In the genomic region with DNA sequence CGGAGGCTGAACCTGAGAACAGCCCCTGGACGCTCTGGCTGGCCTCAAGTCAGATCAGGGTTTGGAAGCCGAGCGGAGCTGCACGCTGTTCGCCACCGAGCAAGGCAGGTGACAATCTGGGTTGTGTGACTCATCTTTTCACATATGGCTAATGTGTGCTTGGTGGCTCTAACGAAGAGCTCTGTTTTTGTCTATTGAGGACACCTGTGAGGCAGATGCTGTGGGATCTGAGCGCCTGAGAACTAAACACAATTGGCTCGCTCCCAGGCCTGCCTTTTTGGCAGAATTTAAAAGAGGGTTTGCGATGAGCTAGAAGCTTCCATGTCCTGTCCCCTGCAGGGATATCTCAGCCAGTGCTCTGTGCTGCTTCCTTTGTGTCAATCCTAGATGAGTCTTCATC, we compare ENCODE assay signal across 17 mouse cellular contexts. TPM values are rescaled to one million over a fixed set of nuclear protein-coding genes. Genes with fewer than 3 reads are reported as not detected.
DNase-seq lines count a peak whose midpoint lies in the region; ATAC-seq and TF ChIP-seq lines count a peak whose summit lies in the region.
"Had no signal": no experiment of that assay in that cellular context is flagged by ENCODE, and none has a peak within 500 bp of the region (broad histone marks: within the 10 kb centered on the region; RNA-seq: fewer than 3 reads in every experiment).

No protein-coding gene starts in this region.

- peaks cover 46% of the 10 kb centered on the region for H3K4me1 ChIP-seq in kidney, adult 2 months (ENCODE audit: control insufficient read depth, insufficient read depth, low read length)
- H3K4me1 ChIP-seq in kidney, embryonic 14.5 days (ENCODE audit: control insufficient read depth, insufficient read depth, low read length): no peaks in the 10 kb centered on the region
- H3K4me1 ChIP-seq in midbrain, postnatal 0 days (ENCODE audit: insufficient read depth, low read length): no peaks in the 10 kb centered on the region
- H3K4me1 ChIP-seq in midbrain, embryonic 14.5 days (ENCODE audit: control insufficient read depth, insufficient read depth, low read length): peaks cover 8% of the 10 kb centered on the region; the same call in 1 of the 2 replicates
- no peaks in the 10 kb centered on the region for H3K4me1 ChIP-seq in lung, adult 2 months (ENCODE audit: control insufficient read depth, insufficient read depth, low read length)
- H3K4me1 ChIP-seq: liver, embryonic 15.5 days had no signal

- DNase-seq in kidney, adult 2 months: peak; percentile 21
- peak; percentile 53 for DNase-seq in midbrain, postnatal 0 days (ENCODE audit: low spot score)
- no peak for DNase-seq in midbrain, embryonic 14.5 days
- DNase-seq in cerebellum, adult 9-11 months: peak; percentile 92
- peak; percentile 62 for DNase-seq in right cerebral cortex, postnatal 25 days
- DNase-seq in lung, adult 2 months: no peak
- no peak for DNase-seq in testis, postnatal 14 days (ENCODE audit: low spot score)
- DNase-seq: adrenal gland, adult 2 months; heart, postnatal 14 days; thymus, adult 2 months had no signal

- H3K27me3 ChIP-seq in kidney, adult 2 months (replicated peaks; ENCODE audit: control insufficient read depth, insufficient read depth, low read length): no peaks in the 10 kb centered on the region
- no peaks in the 10 kb centered on the region for H3K27me3 ChIP-seq in kidney, embryonic 14.5 days (ENCODE audit: control insufficient read depth, insufficient read depth, low read length)
- no peaks in the 10 kb centered on the region for H3K27me3 ChIP-seq in midbrain, postnatal 0 days (ENCODE audit: insufficient read depth, low read length)
- H3K27me3 ChIP-seq in midbrain, embryonic 14.5 days (ENCODE audit: control insufficient read depth, insufficient read depth, low read length): no peaks in the 10 kb centered on the region
- H3K27me3 ChIP-seq: CH12.LX; liver, embryonic 15.5 days had no signal

- H3K9ac ChIP-seq in kidney, embryonic 14.5 days (ENCODE audit: low read depth, low read length): no peak overlapping the region
- H3K9ac ChIP-seq in midbrain, postnatal 0 days (replicated peaks; ENCODE audit: low read length, poor library complexity, severe bottlenecking): no peak overlapping the region
- no peak overlapping the region for H3K9ac ChIP-seq in midbrain, embryonic 14.5 days (replicated peaks; ENCODE audit: low read length)
- H3K9ac ChIP-seq: embryonic facial prominence, embryonic 13.5 days; liver, embryonic 15.5 days had no signal

- no peak overlapping the region for H3K4me3 ChIP-seq in kidney, adult 2 months (ENCODE audit: insufficient read depth, low read depth, low read length)
- H3K4me3 ChIP-seq in kidney, embryonic 14.5 days (ENCODE audit: low read length): no peak overlapping the region
- H3K4me3 ChIP-seq in midbrain, postnatal 0 days (ENCODE audit: low read depth, low read length): no peak overlapping the region
- no peak overlapping the region for H3K4me3 ChIP-seq in midbrain, embryonic 14.5 days (replicated peaks; ENCODE audit: low read depth, low read length)
- no peak overlapping the region for H3K4me3 ChIP-seq in lung, adult 2 months (replicated peaks; ENCODE audit: extremely low read depth, low read depth, low read length)
- H3K4me3 ChIP-seq: embryonic facial prominence, embryonic 13.5 days; liver, embryonic 15.5 days; myocyte had no signal

- ATAC-seq in kidney, embryonic 14.5 days (ENCODE audit: low FRiP score, low TSS enrichment): no peak
- no peak for ATAC-seq in midbrain, postnatal 0 days (ENCODE audit: low FRiP score)
- no peak for ATAC-seq in midbrain, embryonic 14.5 days (ENCODE audit: low FRiP score, low TSS enrichment)

- WGBS in kidney, adult 2 months: 66% methylated on average over 11 of the region's 11 CpGs
- 83% methylated on average over 11 of the region's 11 CpGs for WGBS in kidney, embryonic 14.5 days
- 63% methylated on average over 11 of the region's 11 CpGs for WGBS in midbrain, postnatal 0 days
- 81% methylated on average over 11 of the region's 11 CpGs for WGBS in midbrain, embryonic 14.5 days
- 86% methylated on average over 11 of the region's 11 CpGs for WGBS in lung, adult 2 months

- 0 out of 2 replicates have a peak, but pooled peaks cover 3% of the 10 kb centered on the region for H3K9me3 ChIP-seq in kidney, embryonic 14.5 days (ENCODE audit: control insufficient read depth, low read length)
- H3K9me3 ChIP-seq in midbrain, postnatal 0 days (ENCODE audit: low read length): no peaks in the 10 kb centered on the region
- no peaks in the 10 kb centered on the region for H3K9me3 ChIP-seq in midbrain, embryonic 14.5 days (ENCODE audit: control insufficient read depth, low read length)
- H3K9me3 ChIP-seq: liver, embryonic 15.5 days had no signal

- TF ChIP-seq CTCF in kidney, adult 2 months (conservative IDR thresholded peaks at IDR 0.05; ENCODE audit: insufficient read depth, insufficient read length, low read depth, low read length): no peak
- no peak for TF ChIP-seq CTCF in midbrain, postnatal 0 days (IDR thresholded peaks at IDR 0.05)
- TF ChIP-seq CTCF in lung, adult 2 months (IDR thresholded peaks at IDR 0.05; ENCODE audit: insufficient read depth, low read length): no peak

- peak overlapping the region; percentile 92 for H3K27ac ChIP-seq in kidney, adult 2 months (ENCODE audit: insufficient read depth, low read depth, low read length)
- H3K27ac ChIP-seq in kidney, embryonic 14.5 days (ENCODE audit: low read depth, low read length): no peak overlapping the region
- H3K27ac ChIP-seq in midbrain, postnatal 0 days (ENCODE audit: low read depth, low read length): 0 out of 2 replicates have a peak overlapping the region, but pooled peaks have one; percentile 26
- H3K27ac ChIP-seq in midbrain, embryonic 14.5 days (replicated peaks; ENCODE audit: low read depth, low read length): no peak overlapping the region
- H3K27ac ChIP-seq: embryonic facial prominence, embryonic 13.5 days; liver, embryonic 15.5 days; macrophage had no signal

- no peak for TF ChIP-seq POLR2A in kidney, adult 2 months (IDR thresholded peaks at IDR 0.05; ENCODE audit: low read depth, low read length)
- no peak for TF ChIP-seq POLR2A in lung, adult 2 months (IDR thresholded peaks at IDR 0.05; ENCODE audit: borderline replicate concordance, extremely low read depth, low read depth, low read length)

- H3K36me3 ChIP-seq in kidney, adult 2 months (ENCODE audit: control insufficient read depth, insufficient read depth, low read length): no peaks in the 10 kb centered on the region
- no peaks in the 10 kb centered on the region for H3K36me3 ChIP-seq in kidney, embryonic 14.5 days (ENCODE audit: control insufficient read depth, insufficient read depth, low read length)
- H3K36me3 ChIP-seq in midbrain, postnatal 0 days (ENCODE audit: insufficient read depth, low read length): no peaks in the 10 kb centered on the region
- no peaks in the 10 kb centered on the region for H3K36me3 ChIP-seq in midbrain, embryonic 14.5 days (ENCODE audit: control insufficient read depth, insufficient read depth, low read length)
- H3K36me3 ChIP-seq: embryonic facial prominence, embryonic 13.5 days; liver, embryonic 15.5 days had no signal

- no peak overlapping the region for H3K4me2 ChIP-seq in kidney, embryonic 14.5 days (replicated peaks; ENCODE audit: low read depth, low read length)
- H3K4me2 ChIP-seq in midbrain, postnatal 0 days (ENCODE audit: low read depth, low read length, poor library complexity, severe bottlenecking): no peak overlapping the region
- no peak overlapping the region for H3K4me2 ChIP-seq in midbrain, embryonic 14.5 days (ENCODE audit: low read length)
- H3K4me2 ChIP-seq: embryonic facial prominence, embryonic 13.5 days; liver, embryonic 15.5 days had no signal

RNA-seq across cellular contexts. Expression of gene Slc22a12, which starts 6.7 kb away (rescaled TPM):
- 1,526 and 1,915 TPM in 2 replicates for polyA plus RNA-seq in kidney, adult 2 months (2012; rRNA removed)
- 1.8 and 2.5 TPM in 2 replicates for polyA plus RNA-seq in kidney, embryonic 14.5 days (2014; fragmentation: Nextera tagmentation; extraction: Ambion mirVana)
- 0.71 TPM in 1 of 2 replicates, not detected in the other for total RNA-seq in midbrain, postnatal 0 days (2014; rRNA removed)
- 0.45 and 0.57 TPM in 2 replicates for polyA plus RNA-seq in midbrain, postnatal 0 days (2015; fragmentation: Nextera tagmentation; extraction: Ambion mirVana)
- not detected in 2 replicates for polyA plus RNA-seq in midbrain, embryonic 14.5 days (2014; fragmentation: Nextera tagmentation; extraction: Ambion mirVana)
- polyA plus RNA-seq in lung, adult 2 months (2012; rRNA removed): 0.62 and 0.65 TPM in 2 replicates
- total RNA-seq: granulocyte monocyte progenitor cell, adult 5-6 weeks; heart, postnatal 14 days had no signal
- polyA plus RNA-seq: embryonic facial prominence, embryonic 13.5 days; liver, embryonic 15.5 days; macrophage; myocyte had no signal

Comparison
In these comparisons a context has a peak if more than half of its experiments do, and no peak if none do; other contexts are left out.
1. DNase-seq: peak in kidney, adult 2 months (single experiment), midbrain, postnatal 0 days (single experiment), cerebellum, adult 9-11 months (single experiment) and right cerebral cortex, postnatal 25 days (single experiment); none in midbrain, embryonic 14.5 days (single experiment), lung, adult 2 months (single experiment) and testis, postnatal 14 days (single experiment).
2. H3K27ac ChIP-seq: peak in kidney, adult 2 months (single experiment) and midbrain, postnatal 0 days (single experiment); none in kidney, embryonic 14.5 days (single experiment) and midbrain, embryonic 14.5 days (single experiment).
3. RNA of gene Slc22a12, which starts 6.7 kb away (polyA plus RNA-seq): 1,526 to 1,915 TPM in kidney, adult 2 months; 1.8 to 2.5 TPM in kidney, embryonic 14.5 days, 0.62 to 0.65 TPM in lung, adult 2 months, 0.45 to 0.57 TPM in midbrain, postnatal 0 days and not detected in midbrain, embryonic 14.5 days; every median in the first group is over 100 times any median in the second.